Mouse (Mus musculus) hindbrain, embryonic 11.5 days (tissue): ENCODE results near the gene Uroc1. TPM values are rescaled to one million over a fixed set of nuclear protein-coding genes. Genes with fewer than 3 reads are reported as not detected.

Experiments
- ATAC-seq: fragments of 200-750 bp; cut with Nextera tagmentation; 2 replicates; pipeline ENCODE4 v1.8.0; 2017; ENCODE audit warnings: mild to moderate bottlenecking, moderate TSS enrichment, moderate library complexity; ENCODE audit not compliant: low FRiP score
- DNase-seq: peaks from one replicate; pipeline ENCODE4 v3.0.0-alpha.2; 2015; ENCODE audit warnings: low spot score
- H3K27ac ChIP-seq: fragments of 300-500 bp; sonication (generic); 2 replicates; pipeline ENCODE4 v1.5.1; 2014; ENCODE audit warnings: mild to moderate bottlenecking, low read depth, low read length
- H3K27me3 ChIP-seq: fragments of 300-500 bp; sonication (generic); 2 replicates; pipeline ENCODE4 v1.6.1; 2014; ENCODE audit warnings: mild to moderate bottlenecking, low read length, moderate library complexity, mixed read lengths; ENCODE audit not compliant: control insufficient read depth, insufficient read depth
- H3K36me3 ChIP-seq: fragments of 300-500 bp; sonication (generic); 2 replicates; pipeline ENCODE4 v1.6.1; 2014; ENCODE audit warnings: mild to moderate bottlenecking, low read length, moderate library complexity, mixed read lengths; ENCODE audit not compliant: control insufficient read depth, insufficient read depth
- H3K4me1 ChIP-seq: fragments of 300-500 bp; sonication (generic); replicated peaks from 2 replicates; pipeline ENCODE4 v1.6.1; 2014; ENCODE audit warnings: low read length, mixed read lengths; ENCODE audit not compliant: control insufficient read depth, insufficient read depth
- H3K4me2 ChIP-seq: fragments of 300-500 bp; sonication (generic); replicated peaks from 2 replicates; pipeline ENCODE4 v1.6.1; 2014; ENCODE audit warnings: mild to moderate bottlenecking, low read depth, low read length
- H3K4me3 ChIP-seq: fragments of 300-500 bp; sonication (generic); 2 replicates; pipeline ENCODE4 v1.5.1; 2014; ENCODE audit warnings: low read depth, low read length
- H3K9ac ChIP-seq: fragments of 300-500 bp; sonication (generic); 2 replicates; pipeline ENCODE4 v1.6.1; 2014; ENCODE audit warnings: low read depth, low read length
- H3K9me3 ChIP-seq: fragments of 300-500 bp; sonication (generic); 2 replicates; pipeline ENCODE4 v1.6.1; 2016; ENCODE audit warnings: low read length; ENCODE audit not compliant: control insufficient read depth
- WGBS: fragments of 180-500 bp; shearing (Covaris S2); extraction: QIAGEN DNeasy Blood & Tissue Kit; methylation state at CpG from one replicate; pipeline ENCODE4 v1.1.7; 2014; 5-methylcytosine and 5-hydroxymethylcytosine counted together
- polyA plus RNA-seq: library from polyadenylated mRNA; unstranded; fragments of >200 nt; fragmentation: Nextera tagmentation; extraction: Ambion mirVana; gene quantifications from 2 replicates; pipeline ENCODE4 v1.2.1, GENCODE M21; 2014

Uroc1 gene
- polyA plus RNA-seq: not detected in 2 replicates

DNA sequence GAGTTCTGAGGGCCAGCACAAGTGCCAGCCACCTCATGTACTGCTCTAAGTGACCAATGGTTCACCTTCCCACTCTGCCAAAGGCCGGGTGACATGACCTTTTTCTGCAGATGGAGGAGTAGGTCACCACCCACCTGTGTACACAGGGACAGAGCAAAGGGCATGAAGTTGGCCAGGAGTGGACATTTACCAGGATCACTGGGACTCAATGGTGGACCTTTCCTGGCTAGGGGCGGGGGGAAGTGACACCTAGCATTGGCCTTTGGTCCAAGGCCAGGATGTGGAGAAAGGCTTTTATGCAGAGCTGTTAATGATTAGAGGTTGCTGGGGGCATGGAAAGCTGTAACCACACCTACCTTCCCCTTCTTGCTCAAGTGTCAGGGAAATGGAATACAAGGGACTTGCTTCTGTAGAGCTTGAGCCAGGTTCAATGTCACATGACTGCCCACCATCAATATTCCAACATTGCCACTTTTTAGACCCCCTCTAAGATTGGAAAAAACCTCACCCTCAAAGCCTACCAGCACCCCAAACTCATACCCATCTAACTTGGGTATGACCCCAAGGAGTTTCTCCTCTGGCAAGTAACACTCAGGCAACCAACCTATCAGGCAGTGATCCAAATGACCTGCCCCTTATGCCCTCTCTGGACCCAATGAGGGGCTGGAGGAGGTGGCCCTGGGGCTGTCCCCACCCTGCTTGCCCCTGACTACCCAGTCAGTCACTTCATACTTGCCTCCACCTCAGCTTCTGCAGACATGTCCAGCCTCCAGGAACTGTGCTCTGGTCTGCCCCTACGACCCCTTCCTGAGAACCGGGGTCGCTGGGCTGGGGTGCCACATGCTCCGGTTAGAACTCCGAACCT, at the start of gene Uroc1:
Uroc1 (plus strand) TSS at position 724 of the 865 bp plus-strand sequence.
- no peaks in the 10 kb centered on the region for H3K27me3 ChIP-seq
- H3K4me2 ChIP-seq: no peak within 1 kb of the TSS
- DNase-seq (no peak), ATAC-seq (no peak)
- no peaks in the 10 kb centered on the region for H3K9me3 ChIP-seq
- no peak within 1 kb of the TSS for H3K4me3 ChIP-seq
- no peak within 1 kb of the TSS for H3K9ac ChIP-seq
- no peaks in the 10 kb centered on the region for H3K4me1 ChIP-seq
- 76% methylated on average over 7 of the region's 7 CpGs for WGBS
- H3K36me3 ChIP-seq: no peaks in the 10 kb centered on the region
- no peak within 1 kb of the TSS for H3K27ac ChIP-seq

DNA sequence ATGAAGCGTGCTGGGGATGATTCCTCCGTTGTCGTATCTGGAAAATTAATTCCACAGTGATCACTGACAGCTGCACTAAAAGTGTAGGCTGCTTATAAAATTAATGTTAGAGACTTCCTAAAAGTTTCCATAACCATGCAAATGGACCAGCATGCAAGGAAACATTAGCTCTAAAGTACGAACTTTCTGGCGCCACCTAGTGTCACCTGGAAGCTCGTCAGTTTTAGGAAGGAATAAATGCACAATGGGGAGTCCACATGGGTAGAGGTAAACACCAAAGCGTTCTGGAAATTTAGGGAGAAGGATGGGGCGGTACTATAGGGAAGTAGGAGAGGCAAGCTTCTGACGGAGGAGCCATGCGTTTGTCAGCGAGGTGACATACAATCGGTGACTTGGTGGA, 44.8 kb upstream of the Uroc1 start:
- H3K9ac ChIP-seq: no peak overlapping the region
- H3K27me3 ChIP-seq: no peaks in the 10 kb centered on the region
- no peak overlapping the region for H3K4me2 ChIP-seq
- 51% methylated on average over 12 of the region's 12 CpGs for WGBS
- ATAC-seq (no peak), DNase-seq (no peak)
- H3K4me1 ChIP-seq: no peaks in the 10 kb centered on the region
- no peak overlapping the region for H3K27ac ChIP-seq
- H3K36me3 ChIP-seq: no peaks in the 10 kb centered on the region
- H3K4me3 ChIP-seq: no peak overlapping the region
- no peaks in the 10 kb centered on the region for H3K9me3 ChIP-seq

DNA sequence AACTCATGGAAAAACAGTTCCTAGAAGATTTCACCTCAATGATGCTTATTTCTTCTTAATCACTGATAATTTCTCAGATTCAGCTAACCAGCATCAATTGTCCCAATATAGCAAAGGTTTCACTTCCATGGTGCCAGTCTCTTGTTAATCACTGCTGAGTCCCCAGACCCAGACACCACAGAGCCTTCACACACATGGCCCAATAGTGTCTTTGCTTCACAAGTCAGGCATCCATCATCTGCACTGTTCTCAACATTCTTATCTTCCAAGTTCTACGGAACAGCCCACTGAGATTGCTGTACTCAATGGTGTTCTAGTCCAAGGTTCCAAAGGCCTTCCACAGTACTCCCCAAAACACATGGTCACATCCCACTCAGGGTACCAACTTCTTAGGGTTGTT, 32.2 kb upstream of the Uroc1 start, which contains the start of gene BC048671:
BC048671 (plus strand) TSS at position 301 of the 400 bp plus-strand sequence.
- Histone ChIP-seq H3K4me2 (no peak within 1 kb of the TSS), H3K27me3 (no peaks in the 10 kb centered on the region), H3K4me3 (no peak within 1 kb of the TSS), H3K36me3 (no peaks in the 10 kb centered on the region), H3K9ac (no peak within 1 kb of the TSS), H3K9me3 (no peaks in the 10 kb centered on the region), H3K27ac (no peak within 1 kb of the TSS), H3K4me1 (no peaks in the 10 kb centered on the region)
- WGBS: 94% methylated on average over 1 of the region's 1 CpGs
- DNase-seq: no peak
- ATAC-seq: no peak

DNA sequence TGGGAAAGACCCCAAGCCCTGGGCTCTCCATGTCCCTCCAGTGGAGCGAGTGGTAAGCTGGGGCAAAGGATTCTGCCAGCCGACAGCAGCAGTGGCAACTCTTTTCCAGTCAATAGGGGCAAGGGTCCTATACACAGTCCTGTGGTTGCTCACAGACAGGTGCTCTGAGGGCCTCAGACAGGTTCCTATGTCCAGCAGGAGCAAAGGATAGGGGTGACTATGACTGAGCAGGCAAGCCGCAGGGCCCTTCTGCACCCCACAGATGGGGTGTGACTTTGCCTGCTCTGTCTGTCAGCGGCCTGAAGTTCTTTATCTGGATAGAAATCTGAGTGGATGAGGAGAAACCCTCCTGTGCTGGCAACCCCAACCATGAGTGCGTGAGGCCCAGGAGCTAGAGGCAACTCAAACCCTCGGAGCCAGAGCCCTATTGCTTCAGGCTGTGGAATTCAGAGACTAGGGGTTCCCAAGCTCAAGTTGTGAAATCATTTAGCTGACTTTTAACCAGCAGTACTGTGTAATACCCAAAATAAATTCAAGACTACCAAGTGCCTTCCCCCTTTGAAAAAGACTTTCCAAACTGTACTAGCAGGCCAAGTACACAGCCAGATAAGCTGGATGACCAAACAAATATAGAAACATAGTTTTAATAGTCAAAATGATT, 26.6 kb upstream of the Uroc1 start:
- Histone ChIP-seq H3K27ac (no peak overlapping the region), H3K27me3 (no peaks in the 10 kb centered on the region), H3K36me3 (no peaks in the 10 kb centered on the region), H3K4me2 (no peak overlapping the region), H3K9ac (no peak overlapping the region), H3K4me1 (no peaks in the 10 kb centered on the region), H3K4me3 (no peak overlapping the region), H3K9me3 (0 out of 2 replicates have a peak, but pooled peaks cover 7% of the 10 kb centered on the region)
- ATAC-seq (no peak), DNase-seq (no peak)
- WGBS: 86% methylated on average over 6 of the region's 6 CpGs

DNA sequence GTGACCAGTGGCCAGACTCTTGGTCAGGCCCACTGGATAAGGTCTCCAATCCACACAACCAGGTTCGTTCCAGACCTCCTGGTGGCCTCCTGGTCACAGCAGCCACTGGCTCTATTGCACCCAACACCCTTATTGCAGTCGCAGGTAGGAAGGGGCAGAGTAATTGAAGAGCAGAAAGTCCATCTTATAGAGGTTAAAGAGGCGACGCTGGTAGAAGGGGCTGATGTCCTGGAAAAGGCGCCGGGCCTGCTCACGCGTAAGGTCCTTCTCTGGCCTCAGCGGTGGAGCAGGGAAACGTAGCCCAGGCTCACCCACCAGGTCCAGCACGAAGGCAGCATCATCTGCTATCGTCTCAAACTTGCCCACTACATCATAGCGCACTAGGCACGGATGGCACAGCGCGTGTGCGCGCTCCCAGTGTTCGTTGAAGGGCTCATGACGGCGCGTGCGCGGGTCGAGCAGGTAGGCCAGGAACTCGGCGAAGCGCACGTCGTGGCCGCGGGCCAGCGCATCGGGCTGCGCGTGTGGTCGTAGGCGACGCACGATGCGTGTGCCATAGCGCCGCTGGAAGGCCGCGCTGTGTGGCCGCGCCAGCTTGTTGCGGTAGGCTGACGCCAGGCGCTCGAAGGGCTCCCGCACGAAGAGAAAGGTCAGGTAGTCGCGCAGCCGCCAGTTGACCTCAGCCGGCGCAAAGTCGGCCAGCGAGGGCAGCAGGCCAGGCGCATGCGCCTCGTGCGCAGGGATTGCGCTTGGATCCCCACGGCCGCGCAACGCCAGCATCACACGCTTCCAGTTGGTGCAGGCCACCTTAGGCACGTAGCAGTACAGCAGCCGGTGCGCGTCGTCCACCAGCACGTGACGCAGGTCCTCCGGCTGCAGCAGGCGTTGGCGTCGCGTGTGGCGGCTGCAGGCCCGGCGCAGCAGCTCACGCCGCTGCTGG, 24.0 kb upstream of the Uroc1 start:
- ATAC-seq (no peak), DNase-seq (no peak)
- Histone ChIP-seq H3K27me3 (no peaks in the 10 kb centered on the region), H3K4me1 (no peaks in the 10 kb centered on the region), H3K27ac (no peak overlapping the region), H3K9me3 (0 out of 2 replicates have a peak, but pooled peaks cover 7% of the 10 kb centered on the region), H3K36me3 (no peaks in the 10 kb centered on the region), H3K4me3 (no peak overlapping the region), H3K4me2 (no peak overlapping the region), H3K9ac (no peak overlapping the region)
- WGBS: 84% methylated on average over 87 of the region's 87 CpGs

DNA sequence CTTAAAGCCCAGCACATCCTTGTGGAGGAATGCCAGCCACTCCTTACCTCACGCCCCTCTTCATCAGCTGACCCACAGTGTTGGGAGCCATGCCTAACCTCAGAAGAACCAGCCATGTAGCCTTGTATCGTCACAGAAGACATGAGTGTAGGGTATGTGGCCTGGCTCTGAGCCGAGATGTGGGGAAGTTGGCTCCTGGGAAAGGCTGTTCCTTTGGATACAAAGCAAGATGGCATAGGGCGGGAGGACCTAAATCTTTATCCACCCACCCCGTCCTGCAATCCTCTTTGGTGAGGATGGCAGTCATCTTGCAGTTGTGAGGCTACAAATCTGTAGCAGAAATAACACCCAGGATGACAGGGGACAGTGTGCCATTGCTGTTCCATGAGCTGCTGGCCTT, 17.1 kb upstream of the Uroc1 start:
- no peak overlapping the region for H3K27ac ChIP-seq
- H3K36me3 ChIP-seq: no peaks in the 10 kb centered on the region
- H3K9ac ChIP-seq: no peak overlapping the region
- H3K4me1 ChIP-seq: no peaks in the 10 kb centered on the region
- H3K4me2 ChIP-seq: no peak overlapping the region
- DNase-seq (no peak), ATAC-seq (no peak)
- 83% methylated on average over 5 of the region's 5 CpGs for WGBS
- no peaks in the 10 kb centered on the region for H3K27me3 ChIP-seq
- no peaks in the 10 kb centered on the region for H3K9me3 ChIP-seq
- no peak overlapping the region for H3K4me3 ChIP-seq

DNA sequence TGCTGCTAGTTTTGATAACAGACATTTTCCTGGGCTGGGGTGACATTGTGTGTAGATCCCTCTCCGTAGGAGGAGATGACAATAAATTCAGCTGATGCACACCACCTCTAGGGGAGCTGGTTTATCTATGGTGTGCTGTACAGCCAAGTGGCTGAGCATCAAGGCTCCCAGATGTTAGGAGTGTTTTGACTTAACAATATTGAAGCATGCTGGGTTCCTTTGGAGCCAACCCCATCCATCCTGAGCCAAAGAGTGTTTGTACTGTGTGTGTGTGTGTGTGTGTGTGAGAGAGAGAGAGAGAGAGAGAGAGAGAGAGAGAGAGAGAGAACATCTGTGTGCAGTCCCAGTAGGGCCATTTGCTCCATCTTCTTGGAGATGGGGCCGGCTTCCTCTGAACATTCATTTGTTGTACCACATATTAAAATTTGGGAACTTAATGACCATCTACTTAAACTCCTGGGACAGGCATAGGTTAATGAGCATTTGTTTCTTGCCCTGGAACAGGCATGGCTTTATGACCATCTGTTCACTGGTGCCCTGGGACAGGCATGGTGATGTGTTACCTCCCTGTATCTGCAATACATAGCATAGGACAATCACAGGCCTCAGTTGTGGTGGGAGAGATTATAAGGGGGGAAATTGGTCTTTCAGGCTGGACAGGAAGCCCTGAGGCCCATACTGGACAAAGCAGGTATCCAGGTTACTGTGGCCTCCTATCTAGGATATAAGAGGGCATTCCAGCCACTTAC, 15.4 kb upstream of the Uroc1 start:
- 76% methylated on average over 2 of the region's 2 CpGs for WGBS
- H3K27me3 ChIP-seq: no peaks in the 10 kb centered on the region
- H3K9me3 ChIP-seq: no peaks in the 10 kb centered on the region
- no peak overlapping the region for H3K9ac ChIP-seq
- no peaks in the 10 kb centered on the region for H3K4me1 ChIP-seq
- no peak for DNase-seq
- no peak overlapping the region for H3K27ac ChIP-seq
- no peak for ATAC-seq
- H3K4me2 ChIP-seq: no peak overlapping the region
- no peaks in the 10 kb centered on the region for H3K36me3 ChIP-seq
- H3K4me3 ChIP-seq: no peak overlapping the region

DNA sequence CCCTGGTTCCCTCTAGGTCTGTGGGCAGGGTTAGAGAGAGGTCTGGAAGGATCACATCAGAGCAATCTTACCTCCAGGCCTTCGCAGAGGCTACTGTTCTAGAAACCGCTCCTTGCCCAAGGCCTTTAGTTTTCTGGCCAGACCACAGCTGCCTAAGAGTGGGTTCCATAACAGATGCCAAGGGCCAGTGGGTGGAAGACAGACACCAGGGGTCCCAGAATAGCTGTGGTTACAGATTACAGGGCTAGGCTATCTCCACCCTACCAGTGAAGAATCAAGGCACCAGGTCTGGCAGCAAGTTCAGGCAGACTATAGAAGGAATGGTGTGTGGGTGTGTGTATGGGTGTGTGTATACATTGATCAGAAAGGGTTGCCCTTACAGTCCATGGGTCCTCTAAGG, 14.1 kb upstream of the Uroc1 start:
- no peaks in the 10 kb centered on the region for H3K4me1 ChIP-seq
- DNase-seq: no peak
- H3K4me2 ChIP-seq: no peak overlapping the region
- ATAC-seq: no peak
- H3K36me3 ChIP-seq: no peaks in the 10 kb centered on the region
- H3K4me3 ChIP-seq: no peak overlapping the region
- H3K27ac ChIP-seq: no peak overlapping the region
- no peak overlapping the region for H3K9ac ChIP-seq
- no peaks in the 10 kb centered on the region for H3K9me3 ChIP-seq
- 85% methylated on average over 2 of the region's 2 CpGs for WGBS
- no peaks in the 10 kb centered on the region for H3K27me3 ChIP-seq
